Mouse (Mus musculus): ENCODE measurements at regions not wholly inside any gene's neighbourhood (a gene's known extent, or its start where the extent isn't known, plus 50 kb on each side); places are given as distances from the start of the nearest gene placed in this dataset.

GRCm38 (mm10) chr14:105056171-105056570 is 121.0 kb downstream of the Rbm26 start:
- no peak for DNase-seq (ENCODE audit: low read depth)

GRCm38 (mm10) chr14:105038798-105039197 is 138.3 kb downstream of the Rbm26 start:
- no peak for DNase-seq (ENCODE audit: low read depth)

GRCm38 (mm10) chr14:105034712-105035377 is 142.3 kb downstream of the Rbm26 start:
- DNase-seq (ENCODE audit: low read depth) = peak; percentile 57

GRCm38 (mm10) chr14:105019971-105020370 is 157.2 kb downstream of the Rbm26 start:
- no peak for DNase-seq (ENCODE audit: low read depth)

GRCm38 (mm10) chr14:105016089-105016846 is 160.9 kb downstream of the Rbm26 start:
- DNase-seq (ENCODE audit: low read depth) = no peak

- DNase-seq (ENCODE audit: low read depth) = no peak
These were observed 161.8 kb downstream of the Rbm26 start for GRCm38 (mm10) chr14:105015278-105015677.

- DNase-seq (ENCODE audit: low read depth) = no peak
These were observed 166.4 kb downstream of the Rbm26 start for GRCm38 (mm10) chr14:105010742-105011141.

- no peak for DNase-seq (ENCODE audit: low read depth)
These were observed 168.8 kb downstream of the Rbm26 start for GRCm38 (mm10) chr14:105008331-105008730.

- no peak for DNase-seq (ENCODE audit: low read depth)
These were observed 183.1 kb downstream of the Rbm26 start for GRCm38 (mm10) chr14:104994066-104994465.

GRCm38 (mm10) chr14:104966046-104966445 is 211.1 kb downstream of the Rbm26 start:
- DNase-seq (ENCODE audit: low read depth) = peak; percentile 12

- no peak for DNase-seq (ENCODE audit: low read depth)
These were observed 233.7 kb downstream of the Rbm26 start for GRCm38 (mm10) chr14:104943450-104943849.

GRCm38 (mm10) chr14:104939961-104940360 is 237.2 kb downstream of the Rbm26 start:
- DNase-seq (ENCODE audit: low read depth) = no peak

- no peak for DNase-seq (ENCODE audit: low read depth)
These were observed 239.9 kb downstream of the Rbm26 start for GRCm38 (mm10) chr14:104937083-104937864.

GRCm38 (mm10) chr14:104935956-104936355 is 241.2 kb downstream of the Rbm26 start:
- no peak for DNase-seq (ENCODE audit: low read depth)

GRCm38 (mm10) chr14:104905706-104906105 is 271.4 kb downstream of the Rbm26 start:
- no peak for DNase-seq (ENCODE audit: low read depth)

- DNase-seq (ENCODE audit: low read depth) = no peak
These were observed 274.8 kb downstream of the Rbm26 start for GRCm38 (mm10) chr14:104902120-104903027.

GRCm38 (mm10) chr14:104901072-104901471 is 276.1 kb downstream of the Rbm26 start:
- DNase-seq (ENCODE audit: low read depth) = peak; percentile 80

- DNase-seq (ENCODE audit: low read depth) = no peak
These were observed 305.9 kb downstream of the Rbm26 start for GRCm38 (mm10) chr14:104871203-104871602.

- no peak for DNase-seq (ENCODE audit: low read depth)
These were observed 309.6 kb downstream of the Rbm26 start for GRCm38 (mm10) chr14:104867540-104867939.

- no peak for DNase-seq (ENCODE audit: low read depth)
These were observed 313.2 kb downstream of the Rbm26 start for GRCm38 (mm10) chr14:104863881-104864280.

- no peak for DNase-seq (ENCODE audit: low read depth)
These were observed 321.2 kb downstream of the Rbm26 start for GRCm38 (mm10) chr14:104855913-104856312.

GRCm38 (mm10) chr14:104849274-104849673 is 326.8 kb upstream of the Rnf219 start:
- DNase-seq (ENCODE audit: low read depth) = no peak
